Mouse (Mus musculus): ENCODE data around the gene Mctp2.

Gene Mctp2

GRCm38 (mm10) chr7:72169320-72169719, 137.1 kb downstream of the Mctp2 start:
- no peak for DNase-seq (ENCODE audit: low read depth, low spot score)

GRCm38 (mm10) chr7:72165726-72166701, 140.4 kb downstream of the Mctp2 start:
- DNase-seq (ENCODE audit: low read depth, low spot score): no peak

- peak; percentile 89 for DNase-seq (ENCODE audit: low read depth, low spot score)
Measured at GRCm38 (mm10) chr7:72162256-72162655, 144.2 kb downstream of the Mctp2 start.

GRCm38 (mm10) chr7:72159513-72160063, 146.8 kb downstream of the Mctp2 start:
- no peak for DNase-seq (ENCODE audit: low read depth, low spot score)

GRCm38 (mm10) chr7:72150799-72151708, 155.4 kb downstream of the Mctp2 start:
- no peak for DNase-seq (ENCODE audit: low read depth, low spot score)

- peak; percentile 37 for DNase-seq (ENCODE audit: low read depth, low spot score)
Measured at GRCm38 (mm10) chr7:72149073-72149472, 157.3 kb downstream of the Mctp2 start.

GRCm38 (mm10) chr7:72146849-72147248, 159.6 kb downstream of the Mctp2 start:
- no peak for DNase-seq (ENCODE audit: low read depth, low spot score)

- no peak for DNase-seq (ENCODE audit: low read depth, low spot score)
Measured at GRCm38 (mm10) chr7:72145726-72146520, 160.5 kb downstream of the Mctp2 start.

- DNase-seq (ENCODE audit: low read depth, low spot score): no peak
Measured at GRCm38 (mm10) chr7:72138701-72139100, 167.7 kb downstream of the Mctp2 start.

GRCm38 (mm10) chr7:72120986-72121385, 185.4 kb downstream of the Mctp2 start:
- DNase-seq (ENCODE audit: low read depth, low spot score): no peak

GRCm38 (mm10) chr7:72119713-72120112, 186.7 kb downstream of the Mctp2 start:
- DNase-seq (ENCODE audit: low read depth, low spot score): no peak

GRCm38 (mm10) chr7:72117376-72118077, 188.9 kb downstream of the Mctp2 start:
- no peak for DNase-seq (ENCODE audit: low read depth, low spot score)

GRCm38 (mm10) chr7:72115073-72115472, 191.3 kb downstream of the Mctp2 start:
- no peak for DNase-seq (ENCODE audit: low read depth, low spot score)

- DNase-seq (ENCODE audit: low read depth, low spot score): peak; percentile 78
Measured at GRCm38 (mm10) chr7:72110578-72110977, 195.8 kb downstream of the Mctp2 start.

- DNase-seq (ENCODE audit: low read depth, low spot score): no peak
Measured at GRCm38 (mm10) chr7:72108639-72109399, 197.6 kb downstream of the Mctp2 start.

- peak; percentile 51 for DNase-seq (ENCODE audit: low read depth, low spot score)
Measured at GRCm38 (mm10) chr7:72104170-72104569, 202.2 kb downstream of the Mctp2 start.

GRCm38 (mm10) chr7:72103654-72104053, 202.8 kb downstream of the Mctp2 start:
- DNase-seq (ENCODE audit: low read depth, low spot score): no peak

GRCm38 (mm10) chr7:72100683-72101082, 205.7 kb downstream of the Mctp2 start:
- no peak for DNase-seq (ENCODE audit: low read depth, low spot score)

- DNase-seq (ENCODE audit: low read depth, low spot score): no peak
Measured at GRCm38 (mm10) chr7:72098603-72099002, 207.8 kb downstream of the Mctp2 start.

GRCm38 (mm10) chr7:72096973-72097372, 209.4 kb downstream of the Mctp2 start:
- DNase-seq (ENCODE audit: low read depth, low spot score): no peak

Measured in R1 (cell line).